Mouse (Mus musculus): Measurements from ENCODE around the gene Ephb2.

The Ephb2 gene
- long read RNA-seq, experiment 1, partial matches to known transcripts = 0 of 3 reads
- long read RNA-seq, experiment 1, other reads (novel, unspliced or antisense) = 3 of 3 reads
- long read RNA-seq, experiment 2, partial matches to known transcripts = 0 of 1 reads
- long read RNA-seq, experiment 2, other reads (novel, unspliced or antisense) = 1 of 1 reads

DNA sequence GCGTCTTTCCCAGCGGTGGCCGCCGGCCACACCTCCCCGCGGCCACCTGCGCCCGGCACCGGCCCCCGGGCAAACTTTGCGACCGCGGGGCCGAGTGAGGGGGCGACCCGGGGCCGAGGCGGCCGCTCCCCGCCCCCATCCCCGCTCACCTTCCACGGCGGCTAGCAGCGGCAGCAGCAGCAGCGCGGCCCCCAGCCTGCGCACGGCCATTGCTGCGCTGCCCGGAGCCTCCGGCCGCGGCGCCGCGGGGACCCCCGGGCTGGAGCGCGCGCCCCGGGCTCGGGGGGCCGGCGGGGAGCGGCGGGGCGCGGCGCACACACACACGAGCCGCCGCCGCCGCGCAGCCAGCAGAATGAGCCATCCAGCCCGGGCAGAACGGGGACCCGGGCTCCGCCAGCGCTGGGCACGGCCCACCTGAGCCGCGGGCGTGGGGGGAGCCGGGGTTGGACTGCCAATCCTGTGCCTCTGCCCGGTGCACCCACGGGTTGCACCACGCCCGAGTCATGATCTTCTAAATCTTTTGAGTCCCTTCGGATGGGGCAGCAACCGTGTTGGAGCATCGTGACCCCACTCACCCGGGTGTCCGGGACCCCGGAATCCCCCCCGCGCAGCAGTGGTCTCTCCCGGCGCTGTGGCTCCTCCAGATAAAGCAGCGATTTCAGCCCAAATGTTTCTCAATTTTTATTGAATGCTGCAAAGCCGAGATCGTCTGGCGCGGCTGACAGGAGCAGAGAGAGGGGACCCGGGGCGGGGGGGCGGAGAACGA is at the start of gene Ephb2:
TSS of gene Ephb2 (minus strand) at position 368 of the 766 bp plus-strand sequence.
- intact Hi-C loops (cut with DNase I) = no loop called here

DNA sequence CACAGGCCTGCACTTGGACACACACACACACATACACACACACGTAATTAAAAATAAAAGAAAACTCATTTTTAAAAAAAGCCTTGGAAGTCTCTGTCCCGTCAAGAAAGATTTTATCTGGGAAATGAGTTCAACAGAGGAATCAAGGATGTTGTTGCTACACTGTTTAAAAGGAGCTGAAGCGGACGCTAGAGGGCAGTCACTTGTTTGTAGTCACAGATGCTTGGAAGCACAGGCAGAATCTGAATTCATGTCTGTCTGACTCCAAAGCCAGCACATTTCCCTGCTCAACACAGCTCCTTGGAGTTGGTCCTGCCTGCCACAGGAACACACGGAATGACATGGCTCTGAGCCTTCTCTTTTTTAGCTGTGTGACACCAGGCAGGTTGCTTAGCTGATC is 42.8 kb upstream of the Ephb2 start:
- intact Hi-C loops (cut with DNase I) = no loop called here

- intact Hi-C loops (cut with DNase I) = no loop called here
Measured at GRCm38 (mm10) chr4:136878171-136878570, 42.4 kb upstream of the Ephb2 start.

GRCm38 (mm10) chr4:136876971-136877370 is 41.2 kb upstream of the Ephb2 start:
- intact Hi-C loops (cut with DNase I) = no loop called here

DNA sequence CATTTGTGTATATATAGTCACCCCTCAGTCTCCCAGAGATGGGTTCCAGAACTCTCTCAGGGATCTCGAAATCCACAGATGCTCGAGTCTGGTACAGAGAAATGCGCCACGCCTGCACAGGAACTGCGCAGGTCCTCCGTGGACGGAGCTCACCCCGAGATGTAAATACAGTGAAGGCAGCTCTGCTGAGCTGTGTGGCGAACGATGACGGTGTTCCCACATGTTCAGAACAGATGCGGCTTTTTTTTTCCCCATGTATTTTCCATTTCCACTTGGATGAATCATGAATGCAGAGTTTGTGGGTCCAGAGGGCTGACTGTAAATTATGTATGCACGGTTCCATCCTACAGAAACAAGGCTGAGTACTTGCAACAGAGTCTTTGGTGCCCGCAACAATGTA is 39.2 kb upstream of the Ephb2 start:
- intact Hi-C loops (cut with DNase I) = no loop called here

GRCm38 (mm10) chr4:136868371-136868770 is 32.6 kb upstream of the Ephb2 start:
- intact Hi-C loops (cut with DNase I) = no loop called here

DNA sequence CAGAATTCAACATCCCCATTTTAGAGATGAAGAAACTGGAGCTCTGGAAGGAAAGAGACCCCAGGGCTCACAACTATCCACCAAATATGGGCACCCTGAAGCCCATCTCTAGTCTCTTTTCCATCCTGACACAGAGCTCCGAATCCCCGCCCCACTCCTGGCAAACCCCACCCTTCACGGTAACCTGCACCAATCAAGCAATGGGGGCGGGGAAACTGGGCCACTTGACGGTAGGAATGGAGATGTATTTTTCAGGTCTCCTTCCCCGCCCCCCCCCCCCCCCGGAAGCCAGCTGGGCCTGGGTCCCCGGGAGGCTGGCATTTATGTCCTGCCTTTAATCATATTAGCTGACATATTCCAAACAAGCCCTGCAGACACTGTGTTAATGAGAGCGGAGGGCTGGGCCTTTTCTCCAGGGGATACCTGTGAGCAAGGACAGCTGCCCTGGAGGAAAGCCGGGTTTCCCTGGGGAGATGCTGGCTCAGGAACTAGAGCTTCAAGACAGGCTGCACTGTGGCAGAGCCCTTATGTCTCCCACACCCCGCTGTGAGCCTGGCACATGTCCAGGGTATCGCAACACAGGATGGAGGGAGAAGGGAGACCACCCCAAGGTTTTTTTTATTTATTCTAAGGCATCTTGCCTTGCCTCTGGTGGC is 32.0 kb upstream of the Ephb2 start:
- intact Hi-C loops (cut with DNase I) = no loop called here

GRCm38 (mm10) chr4:136865531-136865930 is 29.7 kb upstream of the Ephb2 start:
- intact Hi-C loops (cut with DNase I) = no loop called here

GRCm38 (mm10) chr4:136864751-136865470 is 29.1 kb upstream of the Ephb2 start:
- intact Hi-C loops (cut with DNase I) = no loop called here

- intact Hi-C loops (cut with DNase I) = no loop called here
Measured at GRCm38 (mm10) chr4:136863517-136863916, 27.7 kb upstream of the Ephb2 start.

GRCm38 (mm10) chr4:136862411-136862810 is 26.6 kb upstream of the Ephb2 start:
- intact Hi-C loops (cut with DNase I) = no loop called here

GRCm38 (mm10) chr4:136861806-136862205 is 26.0 kb upstream of the Ephb2 start:
- intact Hi-C loops (cut with DNase I) = no loop called here

DNA sequence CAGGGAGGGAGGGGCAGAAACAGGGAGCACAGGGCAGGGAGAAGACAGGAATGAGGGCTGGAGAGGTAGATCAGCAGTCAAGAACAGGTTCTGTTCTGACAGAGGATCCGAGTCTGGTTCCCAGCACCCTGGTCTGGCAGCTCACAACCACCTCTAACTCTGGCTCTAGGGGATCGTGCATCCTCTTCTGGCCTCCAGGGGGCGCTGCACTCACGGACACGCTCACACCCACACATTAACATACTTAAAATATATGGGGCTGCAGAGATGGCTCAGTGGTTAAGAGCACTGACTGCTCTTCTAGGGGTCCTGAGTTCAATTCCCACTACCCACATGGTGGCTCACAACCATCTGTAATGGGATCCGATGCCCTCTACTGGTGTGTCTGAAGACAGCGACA is 24.2 kb upstream of the Ephb2 start:
- intact Hi-C loops (cut with DNase I) = no loop called here

DNA sequence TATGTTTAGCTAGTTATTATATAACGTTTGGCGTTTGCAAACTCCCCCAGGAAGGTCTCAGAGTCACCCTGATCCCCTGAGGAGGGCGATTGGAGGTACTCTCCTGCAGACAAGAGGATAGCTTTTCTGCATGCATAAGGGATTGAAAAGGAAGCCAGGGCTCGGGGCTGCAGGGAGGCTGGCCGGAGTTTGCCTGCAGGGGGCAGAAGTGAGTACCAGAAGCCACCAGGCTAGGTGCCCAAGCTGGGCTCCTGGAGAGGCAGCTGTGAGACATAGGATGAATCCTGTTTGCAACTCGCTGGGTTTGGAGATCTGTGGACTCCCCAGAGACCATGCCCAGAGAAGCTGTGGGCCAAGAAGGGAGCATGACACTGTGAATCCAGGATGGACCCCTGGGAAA is 19.3 kb upstream of the Ephb2 start:
- intact Hi-C loops (cut with DNase I) = no loop called here

DNA sequence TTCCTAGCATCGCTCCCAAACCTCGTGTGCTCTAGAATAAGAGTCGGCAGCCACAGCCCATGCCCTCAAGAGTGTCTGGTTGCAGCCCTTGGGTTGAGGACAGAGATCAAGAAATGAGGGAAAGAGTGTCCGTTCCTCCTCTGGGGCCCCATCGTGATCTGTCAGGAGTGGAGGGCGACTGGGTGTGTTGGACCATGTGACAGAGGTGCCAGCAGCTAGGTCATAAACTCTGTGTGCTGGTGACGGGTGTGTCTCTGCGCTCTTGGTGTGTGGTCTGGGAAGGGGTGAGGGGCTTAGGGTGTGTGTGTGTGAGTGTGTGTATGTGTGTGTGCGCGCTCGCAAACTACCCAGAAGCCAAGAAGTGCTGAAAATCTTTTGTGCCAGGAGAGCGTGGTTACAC is 17.2 kb upstream of the Ephb2 start:
- intact Hi-C loops (cut with DNase I) = no loop called here

GRCm38 (mm10) chr4:136852119-136852518 is 16.3 kb upstream of the Ephb2 start:
- intact Hi-C loops (cut with DNase I) = no loop called here

- intact Hi-C loops (cut with DNase I) = no loop called here
Measured at GRCm38 (mm10) chr4:136848565-136848964, 12.8 kb upstream of the Ephb2 start.

GRCm38 (mm10) chr4:136847166-136847565 is 11.4 kb upstream of the Ephb2 start:
- intact Hi-C loops (cut with DNase I) = no loop called here

DNA sequence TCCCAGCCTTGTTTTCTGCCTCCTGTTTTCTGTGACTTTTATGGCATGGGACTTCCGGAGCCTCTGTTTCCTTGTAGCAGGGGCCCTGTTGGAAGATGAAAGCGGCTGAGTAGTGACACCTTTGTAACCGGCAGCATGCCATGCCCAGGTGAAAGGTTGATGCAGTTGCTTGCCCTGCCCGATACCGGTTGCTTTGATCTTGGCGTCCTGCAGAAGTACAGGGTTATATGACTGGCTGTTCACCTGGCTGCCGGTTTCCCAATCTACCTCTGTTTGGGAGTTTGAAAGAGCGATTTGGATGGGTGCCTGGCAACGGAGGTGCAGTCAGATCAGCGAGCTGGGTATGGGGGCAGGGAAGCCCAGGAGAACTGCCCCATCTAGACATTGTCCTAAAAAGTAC is 7.0 kb upstream of the Ephb2 start:
- intact Hi-C loops (cut with DNase I) = no loop called here

DNA sequence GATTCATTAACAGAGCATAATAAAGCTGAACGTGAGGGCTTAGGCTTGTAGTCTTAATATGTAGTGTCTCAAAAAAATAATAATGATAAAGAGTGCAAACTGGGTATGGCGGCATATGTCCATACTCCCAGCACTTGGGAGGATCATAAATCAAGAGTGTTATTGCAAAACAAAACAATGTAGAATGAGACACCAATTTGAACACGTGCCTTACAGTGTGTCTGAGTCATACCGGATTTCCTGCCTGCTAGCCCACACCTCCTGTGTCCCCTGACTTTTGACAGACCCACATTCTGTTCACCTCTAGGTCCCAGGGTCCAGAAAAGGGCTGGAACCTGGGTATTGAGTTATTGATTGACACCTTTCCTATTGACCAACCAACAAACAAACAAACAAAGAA is 6.2 kb upstream of the Ephb2 start:
- intact Hi-C loops (cut with DNase I) = no loop called here

GRCm38 (mm10) chr4:136841056-136841455 is 5.3 kb upstream of the Ephb2 start:
- intact Hi-C loops (cut with DNase I) = loop anchor here (1.0 kb wide), 1 partner anchor 163 kb away; no protein-coding TSS in a partner anchor

DNA sequence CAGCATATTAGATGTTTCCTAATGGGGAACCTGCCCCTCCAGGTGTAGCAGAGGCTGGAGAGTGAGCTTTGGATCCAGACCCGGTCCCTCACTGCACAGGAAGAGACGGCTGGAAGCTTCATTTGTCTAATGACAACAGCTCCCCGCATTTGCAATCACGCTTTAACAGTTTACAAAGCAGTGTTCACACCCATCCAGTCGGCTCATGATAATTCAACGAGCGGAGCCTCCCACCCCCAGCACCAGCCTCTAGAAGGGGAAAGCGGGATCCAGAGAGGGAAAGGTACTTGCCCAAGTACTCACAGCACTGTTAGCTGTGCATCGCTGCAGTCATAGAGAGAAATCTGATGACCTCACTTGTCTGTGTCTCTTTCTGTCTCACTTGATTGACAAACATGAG is 2.7 kb upstream of the Ephb2 start:
- intact Hi-C loops (cut with DNase I) = no loop called here
